Mouse (Mus musculus): Measurements from ENCODE around the gene Cldn7.
"Not testable (repeated sequence)": the region's sequence is repeated elsewhere in the genome, so short reads cannot be mapped to it uniquely, and the experiment has no call there.

Gene Cldn7

DNA sequence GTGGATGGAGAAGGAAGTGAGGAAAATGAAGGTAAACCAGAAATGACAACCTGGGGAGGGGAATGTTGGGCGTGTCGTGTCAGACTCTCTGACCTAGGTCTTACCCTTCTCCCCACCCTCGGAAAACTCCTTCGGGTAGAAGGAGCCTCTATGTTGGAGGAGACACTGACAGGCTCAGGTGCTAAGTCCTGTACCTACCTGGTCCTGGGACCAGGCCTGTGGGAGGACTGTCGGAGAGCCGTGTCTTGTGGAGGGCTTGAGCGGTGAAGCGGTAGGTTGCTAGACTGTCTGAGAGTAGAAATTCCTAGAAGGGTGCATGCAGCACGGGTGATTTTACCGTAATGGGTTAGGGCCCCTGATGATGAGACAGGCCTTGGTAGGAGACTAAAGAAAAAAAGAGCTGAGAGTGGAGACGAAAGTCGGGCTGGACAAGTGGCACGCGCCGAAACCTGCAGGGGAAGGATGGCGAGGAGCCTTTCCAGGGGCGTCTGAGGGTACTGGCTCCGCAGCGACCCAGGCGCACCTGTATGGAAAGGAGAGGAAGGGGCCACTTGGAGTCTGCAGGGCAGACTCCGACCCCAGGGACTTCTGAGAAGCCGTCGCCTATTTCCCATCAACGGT lies at the start of gene Cldn7:
TSS of gene Cldn7 (plus strand) at position 130 of the 621 bp plus-strand sequence.
- DNase-seq (ENCODE audit: low spot score), result no peak

GRCm38 (mm10) chr11:69914917-69915430 lies 49.6 kb upstream of the Cldn7 start:
- no peak for DNase-seq (ENCODE audit: low spot score)

DNA sequence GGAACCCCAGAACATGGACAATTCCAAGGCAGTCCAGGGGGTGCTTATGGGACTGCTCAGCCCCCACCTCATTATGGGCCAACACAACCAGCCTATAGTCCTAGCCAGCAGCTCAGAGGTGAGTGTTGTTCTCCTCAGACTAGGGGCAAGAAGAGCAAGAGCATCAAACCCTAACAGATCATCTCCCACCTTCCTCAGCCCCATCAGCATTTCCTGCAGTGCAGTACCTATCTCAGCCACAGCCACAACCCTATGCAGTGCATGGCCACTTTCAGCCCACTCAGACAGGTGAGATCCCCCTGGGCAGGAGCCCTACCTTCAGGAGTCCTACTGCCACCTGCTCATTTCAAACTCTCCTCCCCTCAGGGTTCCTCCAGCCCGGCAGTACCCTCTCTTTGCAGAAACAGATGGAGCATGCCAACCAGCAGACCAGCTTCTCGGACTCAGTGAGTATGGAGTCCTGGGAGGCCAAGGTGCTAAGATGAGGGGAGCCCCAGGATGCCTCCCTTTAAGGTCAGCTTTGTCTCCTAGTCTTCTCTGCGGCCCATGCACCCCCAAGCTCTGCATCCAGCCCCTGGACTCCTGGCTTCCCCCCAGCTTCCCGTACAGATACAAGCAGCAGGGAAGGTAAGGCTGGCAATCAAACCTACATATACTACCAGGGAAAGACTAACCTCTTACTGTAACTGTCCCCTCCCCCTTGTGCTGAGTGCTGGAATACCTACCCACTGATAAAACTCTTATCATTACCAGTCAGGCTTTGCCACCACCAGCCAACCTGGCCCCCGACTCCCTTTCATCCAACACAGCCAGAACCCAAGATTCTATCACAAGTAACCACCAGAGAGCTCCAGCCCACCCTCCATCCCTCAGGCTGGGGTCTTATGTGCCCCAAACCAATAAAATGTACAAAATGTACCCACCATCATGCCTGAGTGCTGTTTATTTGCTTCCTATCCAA lies 48.6 kb upstream of the Cldn7 start:
- no peak for DNase-seq (ENCODE audit: low spot score)

DNA sequence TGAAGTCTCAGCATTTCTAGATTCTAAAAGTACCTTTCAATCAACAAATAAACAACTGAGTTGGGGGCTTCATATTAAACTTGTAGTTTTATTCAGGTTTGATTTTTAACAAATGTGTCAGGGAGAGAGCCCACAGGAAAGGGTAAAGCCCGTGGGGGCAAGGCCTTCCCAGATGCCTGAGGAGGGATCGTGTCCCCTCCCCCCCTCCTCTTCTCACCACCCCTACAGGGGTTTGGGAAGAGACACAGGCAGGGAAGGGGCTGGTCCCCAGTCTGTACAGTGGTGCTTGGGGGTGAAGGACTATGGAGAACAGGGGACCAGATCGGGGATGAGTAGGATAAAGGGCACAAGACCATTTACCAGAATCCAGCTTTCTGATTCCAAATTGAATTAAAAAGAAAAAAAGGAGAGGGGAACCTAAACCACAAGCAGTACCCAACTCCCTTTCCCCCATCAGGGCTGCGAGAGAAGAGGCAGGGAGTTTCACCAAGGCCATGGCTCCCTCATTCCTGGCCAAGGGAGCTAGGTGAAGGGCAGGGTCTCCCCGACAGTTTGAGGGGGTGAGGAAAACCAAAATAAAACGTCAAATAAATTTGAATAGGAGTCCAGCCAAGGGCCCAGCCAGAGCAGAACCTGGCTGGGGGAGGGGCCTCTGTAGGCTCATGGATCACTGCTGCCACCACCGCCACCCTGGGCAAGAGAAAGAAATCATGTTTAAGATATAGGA lies 47.8 kb upstream of the Cldn7 start:
- not testable (repeated sequence) for DNase-seq (ENCODE audit: low spot score)

DNA sequence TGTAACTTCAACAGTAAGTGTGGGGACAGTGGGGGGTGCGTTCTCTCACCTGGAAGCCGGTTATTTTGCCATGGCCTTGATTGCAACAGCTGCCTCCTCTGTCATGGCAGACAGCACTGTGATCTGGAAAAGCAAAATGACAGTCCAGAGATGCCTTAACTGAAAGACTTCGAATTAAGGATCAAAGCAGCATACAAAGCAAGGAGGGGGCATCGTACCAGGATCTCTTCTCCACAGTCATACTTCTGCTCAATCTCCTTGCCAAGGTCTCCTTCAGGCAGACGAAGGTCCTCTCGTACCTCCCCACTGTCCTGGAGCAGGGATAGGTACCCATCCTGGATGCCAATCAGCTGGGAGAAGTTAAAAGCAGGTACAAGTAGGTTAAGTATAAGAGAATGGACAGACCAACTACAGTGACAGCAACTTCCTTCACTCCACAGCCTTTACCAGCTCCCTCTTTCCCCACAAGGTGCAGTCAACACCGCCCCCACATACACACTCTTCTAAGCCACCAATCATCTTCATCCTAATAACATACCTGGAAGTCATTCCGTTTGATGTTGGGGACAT lies 47.1 kb upstream of the Cldn7 start:
- DNase-seq (ENCODE audit: low spot score), result no peak

GRCm38 (mm10) chr11:69918118-69918517 lies 46.5 kb upstream of the Cldn7 start:
- DNase-seq (ENCODE audit: low spot score), result no peak

GRCm38 (mm10) chr11:69919053-69919452 lies 45.5 kb upstream of the Cldn7 start:
- no peak for DNase-seq (ENCODE audit: low spot score)

GRCm38 (mm10) chr11:69919661-69920265 lies 44.8 kb upstream of the Cldn7 start:
- no peak for DNase-seq (ENCODE audit: low spot score)

- no peak for DNase-seq (ENCODE audit: low spot score)
These were observed 44.1 kb upstream of the Cldn7 start for GRCm38 (mm10) chr11:69920266-69921031.

DNA sequence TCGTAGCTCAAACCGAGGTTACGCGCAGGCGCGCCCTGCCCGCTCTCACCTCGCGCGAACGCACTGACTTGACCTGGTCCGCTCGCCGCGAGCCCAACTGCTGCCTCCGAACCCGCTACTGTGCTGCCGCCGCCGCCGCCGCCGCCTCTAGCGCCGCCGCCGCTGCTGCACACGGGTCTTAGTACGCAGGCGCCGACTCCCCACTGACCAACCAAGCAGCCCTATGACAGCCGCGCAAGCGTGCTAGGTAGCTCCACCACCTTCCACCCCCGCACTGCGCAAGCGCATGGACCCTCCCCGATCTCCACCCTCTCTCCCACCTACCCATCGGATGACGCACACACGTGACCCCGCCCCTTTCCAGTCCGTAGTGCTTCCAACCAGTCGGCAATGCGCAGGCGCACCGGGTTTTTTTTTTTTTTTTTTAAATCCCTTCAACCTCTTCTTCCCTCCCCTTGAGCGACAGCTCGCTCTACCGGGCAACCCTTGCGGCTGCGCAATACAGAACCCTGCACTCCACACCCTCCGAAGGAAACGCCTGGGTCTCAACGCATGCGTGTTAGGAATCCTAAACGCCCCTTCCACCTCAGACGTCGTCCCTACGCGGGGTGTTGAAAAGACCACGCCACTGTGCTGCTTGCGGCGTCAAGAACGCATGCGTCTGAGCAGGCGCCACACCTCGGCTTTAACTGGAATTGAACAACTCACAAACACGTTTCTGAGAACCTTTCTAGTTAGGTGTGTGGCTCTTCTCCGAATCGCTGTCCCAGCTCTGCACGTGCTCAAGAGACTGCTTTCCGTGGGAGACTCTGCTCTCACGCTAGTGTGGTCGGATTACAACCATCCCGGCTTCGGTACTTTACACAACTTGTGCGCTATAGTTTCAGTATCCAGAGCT lies 43.2 kb upstream of the Cldn7 start, which contains the start of gene Eif5a:
TSS of gene Eif5a (minus strand) at position 845 of the 898 bp plus-strand sequence.
- peak; percentile 100 for DNase-seq (ENCODE audit: low spot score)

DNA sequence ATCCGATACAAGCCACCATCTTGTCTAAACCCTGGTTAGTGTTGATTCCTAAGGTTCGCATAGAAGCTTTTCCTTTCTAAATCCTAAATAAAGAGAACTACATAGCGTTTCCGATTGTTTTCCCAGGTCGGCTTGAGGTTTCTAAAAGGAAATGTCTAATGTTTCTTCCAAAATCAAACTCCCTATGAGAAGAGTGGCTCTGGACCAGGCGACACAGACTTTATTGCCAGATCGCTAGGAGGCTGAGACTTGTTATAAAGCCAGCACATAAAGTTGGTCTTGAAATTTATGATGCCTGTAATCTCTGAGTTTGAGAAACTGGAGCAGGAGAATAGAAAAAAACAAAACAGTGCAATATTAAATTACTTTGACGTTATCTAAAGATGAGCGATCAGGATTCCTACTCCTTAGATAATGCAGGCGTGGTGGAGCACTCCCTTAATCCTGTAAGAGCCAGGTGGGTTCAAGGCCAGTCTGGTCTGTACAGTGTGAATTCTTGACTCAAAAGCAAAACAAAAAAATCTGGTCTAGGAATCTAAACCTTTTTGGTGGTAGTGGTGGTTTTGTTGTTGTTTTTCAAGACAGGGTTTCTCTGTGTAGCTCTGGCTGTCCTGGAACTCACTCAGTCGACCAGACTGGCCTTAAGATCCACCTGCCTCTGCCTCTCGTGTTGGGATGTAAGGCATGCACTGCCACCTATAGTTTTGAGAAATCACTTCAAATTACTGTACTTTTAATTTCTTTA lies 42.4 kb upstream of the Cldn7 start:
- no peak for DNase-seq (ENCODE audit: low spot score)

GRCm38 (mm10) chr11:69922796-69923195 lies 41.8 kb upstream of the Cldn7 start:
- DNase-seq (ENCODE audit: low spot score), result no peak

GRCm38 (mm10) chr11:69927501-69927900 lies 37.1 kb upstream of the Cldn7 start:
- DNase-seq (ENCODE audit: low spot score), result no peak

DNA sequence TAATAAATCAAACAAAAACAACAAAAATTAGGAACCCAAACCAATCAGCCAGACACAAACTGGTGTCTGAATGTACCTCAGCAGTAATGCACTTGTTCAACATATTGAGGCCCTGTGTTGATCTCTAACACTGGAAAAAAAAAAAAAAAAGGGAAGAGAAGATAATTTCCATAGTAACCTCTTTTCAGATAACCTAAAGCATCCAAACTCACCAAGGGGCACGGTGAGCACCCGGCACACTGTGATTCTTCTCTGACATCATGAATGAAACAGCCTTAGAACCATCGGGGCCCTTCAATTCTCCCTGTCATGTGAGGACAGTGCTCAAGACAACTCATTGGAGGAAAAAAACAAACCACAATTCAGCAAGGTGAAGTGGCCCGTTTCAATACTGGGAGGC lies 34.9 kb upstream of the Cldn7 start:
- DNase-seq (ENCODE audit: low spot score), result no peak

- DNase-seq (ENCODE audit: low spot score), result not testable (repeated sequence)
These were observed 34.4 kb upstream of the Cldn7 start for GRCm38 (mm10) chr11:69930176-69930575.

- no peak for DNase-seq (ENCODE audit: low spot score)
These were observed 33.5 kb upstream of the Cldn7 start for GRCm38 (mm10) chr11:69930967-69931537.

- DNase-seq (ENCODE audit: low spot score), result no peak
These were observed 32.8 kb upstream of the Cldn7 start for GRCm38 (mm10) chr11:69931769-69932168.

GRCm38 (mm10) chr11:69932254-69932653 lies 32.3 kb upstream of the Cldn7 start:
- DNase-seq (ENCODE audit: low spot score), result no peak

- no peak for DNase-seq (ENCODE audit: low spot score)
These were observed 31.5 kb upstream of the Cldn7 start for GRCm38 (mm10) chr11:69933066-69933465.

All from ovary, postnatal 14 days (tissue).